Mouse (Mus musculus): ENCODE measurements around the gene Gm20388.

GRCm38 (mm10) chr8:122431694-122432442 lies 2521.2 kb downstream of the Gm20388 start:
- TF ChIP-seq ZNF384 (IDR thresholded peaks at IDR 0.05; ENCODE audit: low read depth, low read length): no peak
- no peak for TF ChIP-seq CHD2 (IDR thresholded peaks at IDR 0.05; ENCODE audit: low read depth, low read length)
- no peak for TF ChIP-seq MAFK (IDR thresholded peaks at IDR 0.05; ENCODE audit: insufficient read depth, low read depth, low read length)
- TF ChIP-seq ZC3H11A (IDR thresholded peaks at IDR 0.05; ENCODE audit: borderline replicate concordance, low read depth, low read length): no peak
- no peak for TF ChIP-seq HCFC1 (IDR thresholded peaks at IDR 0.05; ENCODE audit: borderline replicate concordance, insufficient read depth, low read length)
